Comparison of ENCODE assay signal across 17 mouse cellular contexts in genomic region chr5:24933760-24934159, GRCm38 (mm10).
DNase-seq lines count a peak whose midpoint lies in the region; TF ChIP-seq lines count a peak whose summit lies in the region.
"Had no signal": no experiment of that assay in that cellular context is flagged by ENCODE, and none has a peak within 500 bp of the region (broad histone marks: within the 10 kb centered on the region; RNA-seq: fewer than 3 reads in every experiment).

No protein-coding gene starts in this region.

- peak; percentile 32; the same call in 1 of the 2 replicates for TF ChIP-seq CTCF in gastrocnemius, adult 2 months (IDR thresholded peaks at IDR 0.05)
- TF ChIP-seq CTCF in left cerebral cortex, adult 2 months (IDR thresholded peaks at IDR 0.05) = peak; percentile 42

- DNase-seq in gastrocnemius, adult 2 months = no peak
- no peak for DNase-seq in gastrocnemius, postnatal 36 days
- no peak for DNase-seq in left cerebral cortex, adult 2 months (ENCODE audit: extremely low spot score in 1 of 2, low spot score in 2 of 2)
- DNase-seq in left cerebral cortex, postnatal 14 days (ENCODE audit: low spot score in 2 of 2) = no peak
- peak; percentile 9 for DNase-seq in B cell, adult 2 months
- DNase-seq in ZHBTc4 (ENCODE audit: low read depth, low spot score) = peak; percentile 54
- DNase-seq in cerebellum, postnatal 25 days = no peak
- DNase-seq: adrenal gland, postnatal 14 days; cerebellum, adult 2 months; layer of hippocampus, adult 9-11 months; lung, postnatal 14 days; thymus, postnatal 36 days had no signal

- intact Hi-C loops in gastrocnemius, adult 2 months (cut with DNase I) = no loop called here
- intact Hi-C loops in gastrocnemius, postnatal 36 days (cut with DNase I) = no loop called here
- intact Hi-C loops in left cerebral cortex, adult 2 months (cut with DNase I) = no loop called here
- intact Hi-C loops in left cerebral cortex, postnatal 14 days (cut with DNase I) = no loop called here

- H3K27ac ChIP-seq in gastrocnemius, adult 2 months = no peak overlapping the region
- H3K27ac ChIP-seq in left cerebral cortex, adult 2 months = no peak overlapping the region
- H3K27ac ChIP-seq: forebrain, embryonic 15.5 days; hindbrain, embryonic 10.5 days; limb, embryonic 15.5 days; neural tube, embryonic 12.5 days had no signal

- H3K4me3 ChIP-seq in gastrocnemius, adult 2 months = no peak overlapping the region
- no peak overlapping the region for H3K4me3 ChIP-seq in left cerebral cortex, adult 2 months
- H3K4me3 ChIP-seq: erythroblast, embryonic 14.5 days; forebrain, embryonic 15.5 days; hindbrain, embryonic 10.5 days; limb, embryonic 15.5 days; neural tube, embryonic 12.5 days had no signal

Comparison
In these comparisons a context has a peak if more than half of its experiments do, and no peak if none do; other contexts are left out.
1. DNase-seq: peak in B cell, adult 2 months (2 of 2) and ZHBTc4 (single experiment); none in gastrocnemius, adult 2 months (single experiment), gastrocnemius, postnatal 36 days (0 of 2), left cerebral cortex, adult 2 months (0 of 2), left cerebral cortex, postnatal 14 days (0 of 2) and cerebellum, postnatal 25 days (0 of 2).